Mouse (Mus musculus): Measurements from ENCODE around the gene Jtb. TPM values are rescaled to one million over a fixed set of nuclear protein-coding genes. Genes with fewer than 3 reads are reported as not detected.

Gene Jtb
- total and polyA plus RNA-seq, 2 experiments from 2014 or later: 87.2 to 116 TPM

DNA sequence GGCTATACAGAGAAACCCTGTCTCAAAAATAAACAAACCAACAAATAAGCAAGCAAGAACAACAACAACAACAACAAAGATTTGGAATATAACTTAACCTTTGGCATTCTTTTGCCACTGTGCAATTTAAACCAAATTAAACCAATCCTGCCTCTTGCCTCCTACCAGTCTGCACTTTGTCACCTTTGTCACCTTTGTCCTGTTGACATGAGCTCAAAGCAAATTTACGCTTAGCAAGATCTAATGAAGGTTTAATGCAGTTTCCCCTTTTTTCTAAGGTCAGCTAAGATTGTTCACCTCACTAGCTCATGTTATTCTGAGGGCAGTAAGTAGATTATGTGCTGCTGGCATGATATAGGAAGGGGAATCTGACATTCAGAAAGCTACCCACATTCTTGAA is 33.8 kb upstream of the Jtb start:
- Histone ChIP-seq H3K4me1 (ENCODE audit: control insufficient read depth, insufficient read depth) (no peaks in the 10 kb centered on the region), H3K9ac (replicated peaks; ENCODE audit: low read depth, low read length) (no peak overlapping the region), H3K9me3 (replicated peaks; ENCODE audit: control insufficient read depth, low read length) (no peaks in the 10 kb centered on the region), H3K36me3 (replicated peaks; ENCODE audit: control insufficient read depth, insufficient read depth, low read length) (no peaks in the 10 kb centered on the region), H3K27me3 (ENCODE audit: control insufficient read depth, insufficient read depth, low read length) (no peaks in the 10 kb centered on the region), H3K4me2 (ENCODE audit: low read depth, low read length) (no peak overlapping the region), H3K4me3 (ENCODE audit: low read depth, low read length) (no peak overlapping the region), H3K27ac (ENCODE audit: low read depth) (no peak overlapping the region)
- no peak for DNase-seq (ENCODE audit: low spot score)
- WGBS: 47% methylated on average over 1 of the region's 1 CpGs
- ATAC-seq (ENCODE audit: insufficient read depth, low read depth): no peak
- TF ChIP-seq CTCF (IDR thresholded peaks at IDR 0.05; ENCODE audit: low read depth) (no peak), EP300 (IDR thresholded peaks at IDR 0.05; ENCODE audit: low read depth) (no peak)

DNA sequence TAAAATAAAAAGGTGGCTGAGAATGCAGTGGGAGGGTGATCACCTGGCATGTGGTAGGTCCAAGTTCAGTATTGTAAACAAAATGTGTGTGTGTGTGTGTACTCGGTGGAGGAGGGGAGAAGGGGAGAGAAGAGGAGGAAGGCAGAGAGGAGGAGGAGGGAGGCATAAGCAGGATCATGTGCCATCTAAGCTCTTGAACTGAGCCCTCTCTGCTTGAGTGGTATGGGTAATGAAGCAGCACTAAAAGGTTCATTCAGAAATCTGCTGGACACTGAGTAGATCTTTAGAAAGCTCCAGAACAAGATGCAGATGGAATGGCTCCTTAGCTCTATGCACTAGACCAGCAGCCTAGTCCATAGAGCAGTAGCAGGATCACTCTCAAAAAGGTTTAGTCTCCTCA is 28.5 kb upstream of the Jtb start:
- TF ChIP-seq CTCF (IDR thresholded peaks at IDR 0.05; ENCODE audit: low read depth): no peak
- TF ChIP-seq EP300 (IDR thresholded peaks at IDR 0.05; ENCODE audit: low read depth): no peak
- Histone ChIP-seq H3K36me3 (replicated peaks; ENCODE audit: control insufficient read depth, insufficient read depth, low read length) (peaks cover 3% of the 10 kb centered on the region; the same call in 1 of the 2 replicates), H3K4me2 (ENCODE audit: low read depth, low read length) (no peak overlapping the region), H3K9me3 (replicated peaks; ENCODE audit: control insufficient read depth, low read length) (no peaks in the 10 kb centered on the region), H3K9ac (replicated peaks; ENCODE audit: low read depth, low read length) (no peak overlapping the region), H3K27ac (ENCODE audit: low read depth) (no peak overlapping the region), H3K4me3 (ENCODE audit: low read depth, low read length) (no peak overlapping the region), H3K4me1 (ENCODE audit: control insufficient read depth, insufficient read depth) (no peaks in the 10 kb centered on the region), H3K27me3 (ENCODE audit: control insufficient read depth, insufficient read depth, low read length) (no peaks in the 10 kb centered on the region)
- 79% methylated on average over 1 of the region's 1 CpGs for WGBS
- no peak for DNase-seq (ENCODE audit: low spot score)
- no peak for ATAC-seq (ENCODE audit: insufficient read depth, low read depth)

GRCm38 (mm10) chr3:90203619-90204018 is 27.8 kb upstream of the Jtb start:
- H3K9ac ChIP-seq (replicated peaks; ENCODE audit: low read depth, low read length): no peak overlapping the region
- no peak for TF ChIP-seq CTCF (IDR thresholded peaks at IDR 0.05; ENCODE audit: low read depth)
- TF ChIP-seq EP300 (IDR thresholded peaks at IDR 0.05; ENCODE audit: low read depth): no peak
- H3K27me3 ChIP-seq (ENCODE audit: control insufficient read depth, insufficient read depth, low read length): no peaks in the 10 kb centered on the region
- WGBS: 19% methylated on average over 5 of the region's 5 CpGs
- peaks cover 11% of the 10 kb centered on the region; the same call in 1 of the 2 replicates for H3K36me3 ChIP-seq (replicated peaks; ENCODE audit: control insufficient read depth, insufficient read depth, low read length)
- peak; percentile 83 for ATAC-seq (ENCODE audit: insufficient read depth, low read depth)
- H3K9me3 ChIP-seq (replicated peaks; ENCODE audit: control insufficient read depth, low read length): no peaks in the 10 kb centered on the region
- no peak overlapping the region for H3K4me2 ChIP-seq (ENCODE audit: low read depth, low read length)
- peak overlapping the region; percentile 36; the same call in 1 of the 2 replicates for H3K27ac ChIP-seq (ENCODE audit: low read depth)
- H3K4me3 ChIP-seq (ENCODE audit: low read depth, low read length): no peak overlapping the region
- no peaks in the 10 kb centered on the region for H3K4me1 ChIP-seq (ENCODE audit: control insufficient read depth, insufficient read depth)
- DNase-seq (ENCODE audit: low spot score): peak; percentile 44

DNA sequence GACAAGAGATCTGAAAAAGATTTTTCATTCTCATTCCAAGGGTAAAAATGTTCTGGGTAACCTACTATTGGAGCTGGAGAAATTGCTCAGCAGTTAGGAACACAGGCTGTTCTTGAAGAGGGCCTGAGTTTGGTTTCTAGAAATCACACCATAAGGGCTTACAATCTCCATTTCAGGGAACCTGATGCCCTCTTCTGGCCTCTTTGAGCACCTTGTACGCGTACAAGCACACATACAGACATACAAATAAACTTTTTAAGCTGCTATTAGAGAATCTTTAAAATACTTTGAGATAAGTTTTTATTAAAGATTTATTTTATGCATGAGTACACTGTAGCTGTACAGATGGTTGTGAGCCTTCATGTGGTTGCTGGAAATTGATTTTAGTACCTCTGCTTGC is 26.8 kb upstream of the Jtb start:
- H3K36me3 ChIP-seq (replicated peaks; ENCODE audit: control insufficient read depth, insufficient read depth, low read length): peaks cover 17% of the 10 kb centered on the region; the same call in 1 of the 2 replicates
- no peaks in the 10 kb centered on the region for H3K9me3 ChIP-seq (replicated peaks; ENCODE audit: control insufficient read depth, low read length)
- H3K4me2 ChIP-seq (ENCODE audit: low read depth, low read length): no peak overlapping the region
- H3K27me3 ChIP-seq (ENCODE audit: control insufficient read depth, insufficient read depth, low read length): no peaks in the 10 kb centered on the region
- ATAC-seq (ENCODE audit: insufficient read depth, low read depth): no peak
- TF ChIP-seq CTCF (IDR thresholded peaks at IDR 0.05; ENCODE audit: low read depth) (no peak), EP300 (IDR thresholded peaks at IDR 0.05; ENCODE audit: low read depth) (no peak)
- no peak for DNase-seq (ENCODE audit: low spot score)
- no peak overlapping the region for H3K27ac ChIP-seq (ENCODE audit: low read depth)
- no peak overlapping the region for H3K4me3 ChIP-seq (ENCODE audit: low read depth, low read length)
- 93% methylated on average over 2 of the region's 2 CpGs for WGBS
- no peaks in the 10 kb centered on the region for H3K4me1 ChIP-seq (ENCODE audit: control insufficient read depth, insufficient read depth)
- H3K9ac ChIP-seq (replicated peaks; ENCODE audit: low read depth, low read length): no peak overlapping the region

DNA sequence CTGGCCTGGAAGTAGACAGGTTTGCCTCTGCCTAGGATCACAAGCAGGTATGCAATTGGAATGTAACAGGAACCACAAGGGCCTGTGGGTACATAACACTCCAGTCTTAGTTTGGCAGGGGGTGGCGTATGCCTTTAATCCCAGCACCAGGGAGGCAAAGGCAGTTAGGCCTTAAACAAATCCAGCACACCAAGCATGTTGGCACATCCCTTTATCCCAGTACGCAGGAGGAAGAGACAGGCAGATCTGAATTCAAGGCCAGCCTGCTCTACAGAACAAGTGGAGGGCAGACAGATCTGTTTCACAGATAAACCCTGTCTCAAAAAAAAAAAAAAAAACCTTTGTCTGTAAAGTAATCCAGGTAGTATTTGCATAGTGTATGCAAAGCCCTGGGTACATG is 22.7 kb upstream of the Jtb start:
- Histone ChIP-seq H3K4me1 (ENCODE audit: control insufficient read depth, insufficient read depth) (peaks cover 15% of the 10 kb centered on the region), H3K9ac (replicated peaks; ENCODE audit: low read depth, low read length) (no peak overlapping the region), H3K9me3 (replicated peaks; ENCODE audit: control insufficient read depth, low read length) (no peaks in the 10 kb centered on the region), H3K4me3 (ENCODE audit: low read depth, low read length) (no peak overlapping the region), H3K36me3 (replicated peaks; ENCODE audit: control insufficient read depth, insufficient read depth, low read length) (peaks cover 46% of the 10 kb centered on the region), H3K27me3 (ENCODE audit: control insufficient read depth, insufficient read depth, low read length) (no peaks in the 10 kb centered on the region), H3K4me2 (ENCODE audit: low read depth, low read length) (no peak overlapping the region), H3K27ac (ENCODE audit: low read depth) (peak overlapping the region; percentile 39; the same call in 1 of the 2 replicates)
- ATAC-seq (ENCODE audit: insufficient read depth, low read depth) (no peak), DNase-seq (ENCODE audit: low spot score) (no peak)
- WGBS: 86% methylated on average over 2 of the region's 2 CpGs
- TF ChIP-seq CTCF (IDR thresholded peaks at IDR 0.05; ENCODE audit: low read depth) (no peak), EP300 (IDR thresholded peaks at IDR 0.05; ENCODE audit: low read depth) (no peak)

DNA sequence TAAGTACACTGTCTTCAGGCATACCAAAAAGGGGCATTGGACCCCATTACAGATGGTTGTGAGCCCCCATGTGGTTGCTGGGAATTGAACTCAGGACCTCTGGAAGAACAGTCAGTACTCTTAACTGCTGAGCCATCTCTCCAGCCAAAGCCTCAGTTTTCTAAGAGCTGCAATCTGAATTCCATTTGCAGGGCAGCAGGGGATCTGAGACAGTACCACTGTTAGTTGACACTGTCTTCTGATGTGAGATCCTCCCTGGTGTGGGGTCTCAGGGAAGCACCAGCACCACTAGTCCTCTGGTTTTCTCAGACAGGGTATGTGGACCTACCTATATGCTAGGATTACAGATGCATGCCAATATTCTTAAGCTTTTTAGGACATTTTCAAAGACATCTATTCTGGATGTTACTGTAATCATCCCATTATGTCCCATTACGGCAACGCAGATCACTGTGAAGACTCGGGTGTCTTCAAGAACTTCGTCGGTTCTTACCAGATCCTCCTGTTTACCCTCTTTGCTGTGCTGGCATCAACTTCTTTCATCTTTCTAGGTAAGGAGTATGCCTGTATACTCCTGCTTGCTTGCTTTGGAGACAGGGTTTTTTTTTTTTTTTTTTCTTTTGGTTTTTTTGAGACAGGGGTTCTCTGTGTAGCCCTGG is 21.4 kb upstream of the Jtb start:
- H3K9ac ChIP-seq (replicated peaks; ENCODE audit: low read depth, low read length): no peak overlapping the region
- H3K27ac ChIP-seq (ENCODE audit: low read depth): no peak overlapping the region
- H3K4me2 ChIP-seq (ENCODE audit: low read depth, low read length): no peak overlapping the region
- peaks cover 18% of the 10 kb centered on the region for H3K4me1 ChIP-seq (ENCODE audit: control insufficient read depth, insufficient read depth)
- 91% methylated on average over 5 of the region's 5 CpGs for WGBS
- H3K36me3 ChIP-seq (replicated peaks; ENCODE audit: control insufficient read depth, insufficient read depth, low read length): peaks cover 46% of the 10 kb centered on the region
- no peaks in the 10 kb centered on the region for H3K27me3 ChIP-seq (ENCODE audit: control insufficient read depth, insufficient read depth, low read length)
- no peak overlapping the region for H3K4me3 ChIP-seq (ENCODE audit: low read depth, low read length)
- no peaks in the 10 kb centered on the region for H3K9me3 ChIP-seq (replicated peaks; ENCODE audit: control insufficient read depth, low read length)
- ATAC-seq (ENCODE audit: insufficient read depth, low read depth): no peak
- no peak for DNase-seq (ENCODE audit: low spot score)
- TF ChIP-seq CTCF (IDR thresholded peaks at IDR 0.05; ENCODE audit: low read depth) (no peak), EP300 (IDR thresholded peaks at IDR 0.05; ENCODE audit: low read depth) (no peak)
